Mouse (Mus musculus): ENCODE measurements around the gene A4gnt.
"Not testable (repeated sequence)": the region's sequence is repeated elsewhere in the genome, so short reads cannot be mapped to it uniquely, and the experiment has no call there.

A4gnt gene

GRCm38 (mm10) chr9:99612202-99612601 is at the start of gene A4gnt:
Gene A4gnt (plus strand): TSS chr9:99612502.
- no peak for DNase-seq (ENCODE audit: low spot score)

GRCm38 (mm10) chr9:99563714-99564113 is 48.6 kb upstream of the A4gnt start:
- DNase-seq (ENCODE audit: low spot score): peak; percentile 65

GRCm38 (mm10) chr9:99568023-99568346 is 44.3 kb upstream of the A4gnt start:
- DNase-seq (ENCODE audit: low spot score): no peak

GRCm38 (mm10) chr9:99568347-99569070 is 43.8 kb upstream of the A4gnt start, which contains the start of gene Armc8:
Gene Armc8 (minus strand): TSS chr9:99568899.
- peak; percentile 83 for DNase-seq (ENCODE audit: low spot score)

- no peak for DNase-seq (ENCODE audit: low spot score)
Observed at GRCm38 (mm10) chr9:99569071-99569397, 43.3 kb upstream of the A4gnt start.

- DNase-seq (ENCODE audit: low spot score): peak; percentile 91
Observed at GRCm38 (mm10) chr9:99575677-99576480, 36.4 kb upstream of the A4gnt start, which contains the start of gene Dbr1. Gene Dbr1 (plus strand): TSS chr9:99575799.

- DNase-seq (ENCODE audit: low spot score): no peak
Observed at GRCm38 (mm10) chr9:99580655-99581054, 31.6 kb upstream of the A4gnt start.

- DNase-seq (ENCODE audit: low spot score): peak; percentile 48
Observed at GRCm38 (mm10) chr9:99587505-99588202, 24.6 kb upstream of the A4gnt start.

- no peak for DNase-seq (ENCODE audit: low spot score)
Observed at GRCm38 (mm10) chr9:99591144-99591543, 21.2 kb upstream of the A4gnt start.

- not testable (repeated sequence) for DNase-seq (ENCODE audit: low spot score)
Observed at GRCm38 (mm10) chr9:99599127-99599526, 13.2 kb upstream of the A4gnt start.

- DNase-seq (ENCODE audit: low spot score): no peak
Observed at GRCm38 (mm10) chr9:99603566-99603965, 8.7 kb upstream of the A4gnt start.

GRCm38 (mm10) chr9:99619688-99620087 is 7.4 kb downstream of the A4gnt start:
- no peak for DNase-seq (ENCODE audit: low spot score)

GRCm38 (mm10) chr9:99620196-99620595 is 7.9 kb downstream of the A4gnt start:
- DNase-seq (ENCODE audit: low spot score): no peak

GRCm38 (mm10) chr9:99622034-99622433 is 9.7 kb downstream of the A4gnt start:
- no peak for DNase-seq (ENCODE audit: low spot score)

GRCm38 (mm10) chr9:99622966-99623365 is 10.7 kb downstream of the A4gnt start:
- no peak for DNase-seq (ENCODE audit: low spot score)

- no peak for DNase-seq (ENCODE audit: low spot score)
Observed at GRCm38 (mm10) chr9:99624117-99624516, 11.8 kb downstream of the A4gnt start.

GRCm38 (mm10) chr9:99628581-99628980 is 16.3 kb downstream of the A4gnt start:
- DNase-seq (ENCODE audit: low spot score): no peak

- DNase-seq (ENCODE audit: low spot score): peak; percentile 9
Observed at GRCm38 (mm10) chr9:99629281-99630011, 17.1 kb downstream of the A4gnt start, which contains the start of gene Dzip1l. Gene Dzip1l (plus strand): TSS chr9:99629496.

- no peak for DNase-seq (ENCODE audit: low spot score)
Observed at GRCm38 (mm10) chr9:99630071-99630470, 17.8 kb downstream of the A4gnt start.

- DNase-seq (ENCODE audit: low spot score): no peak
Observed at GRCm38 (mm10) chr9:99630528-99631125, 18.3 kb downstream of the A4gnt start.

GRCm38 (mm10) chr9:99631781-99632180 is 19.5 kb downstream of the A4gnt start:
- no peak for DNase-seq (ENCODE audit: low spot score)

- no peak for DNase-seq (ENCODE audit: low spot score)
Observed at GRCm38 (mm10) chr9:99632264-99632663, 20.0 kb downstream of the A4gnt start.

Data from c-Kit-positive CD71-positive TER-119-positive erythroid progenitor cells, embryonic 14.5 days (primary cell).